Mouse (Mus musculus): Measurements from ENCODE around the gene Gsk3b. TPM values are rescaled to one million over a fixed set of nuclear protein-coding genes. Genes with fewer than 3 reads are reported as not detected.

Gsk3b gene
- polyA plus RNA-seq (2015; fragmentation: Nextera tagmentation; extraction: Ambion mirVana) = 27.9 and 32.0 TPM in 2 replicates

DNA sequence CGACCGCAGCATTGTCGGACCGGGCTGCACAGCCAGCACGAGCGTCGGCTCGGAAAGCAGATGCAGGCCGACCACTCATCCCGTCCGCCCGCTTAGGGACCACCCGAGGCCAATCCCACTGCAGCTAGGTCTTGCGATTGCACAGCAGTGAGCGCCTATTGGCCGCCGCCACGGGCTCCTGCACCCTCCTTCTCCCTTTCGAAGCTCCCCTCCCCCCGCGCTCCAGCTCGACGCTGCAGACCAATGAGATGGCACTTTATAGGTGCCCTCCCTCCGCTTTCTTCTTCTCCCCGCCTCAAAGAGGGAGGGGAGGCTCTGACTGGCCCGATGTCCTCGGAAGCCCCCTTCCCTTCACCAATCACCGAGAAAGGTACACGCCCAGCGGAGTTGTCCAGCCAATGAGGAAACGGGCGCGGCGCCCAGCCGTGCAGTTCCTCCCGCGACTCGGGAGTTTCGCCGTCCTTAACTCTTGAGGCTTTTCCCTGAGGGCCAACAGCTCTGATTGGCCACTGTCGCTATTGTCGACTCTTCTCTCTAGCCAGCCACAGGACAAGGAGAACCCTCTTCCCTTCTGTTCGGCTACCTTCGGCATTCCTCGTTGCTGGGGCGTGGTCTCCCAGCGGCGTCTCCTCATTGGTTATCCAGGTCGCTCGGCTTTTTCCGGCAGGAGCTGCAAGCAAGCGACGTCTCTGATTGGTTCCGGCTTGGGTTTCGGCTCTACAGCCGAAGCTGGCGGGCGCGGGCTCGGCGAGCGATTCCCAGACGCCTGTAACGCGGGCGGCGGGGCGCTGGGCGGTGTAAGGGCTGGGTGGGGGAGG is at the start of gene Gsk3b:
Gene Gsk3b (plus strand): TSS at position 373 of the 818 bp plus-strand sequence.

DNA sequence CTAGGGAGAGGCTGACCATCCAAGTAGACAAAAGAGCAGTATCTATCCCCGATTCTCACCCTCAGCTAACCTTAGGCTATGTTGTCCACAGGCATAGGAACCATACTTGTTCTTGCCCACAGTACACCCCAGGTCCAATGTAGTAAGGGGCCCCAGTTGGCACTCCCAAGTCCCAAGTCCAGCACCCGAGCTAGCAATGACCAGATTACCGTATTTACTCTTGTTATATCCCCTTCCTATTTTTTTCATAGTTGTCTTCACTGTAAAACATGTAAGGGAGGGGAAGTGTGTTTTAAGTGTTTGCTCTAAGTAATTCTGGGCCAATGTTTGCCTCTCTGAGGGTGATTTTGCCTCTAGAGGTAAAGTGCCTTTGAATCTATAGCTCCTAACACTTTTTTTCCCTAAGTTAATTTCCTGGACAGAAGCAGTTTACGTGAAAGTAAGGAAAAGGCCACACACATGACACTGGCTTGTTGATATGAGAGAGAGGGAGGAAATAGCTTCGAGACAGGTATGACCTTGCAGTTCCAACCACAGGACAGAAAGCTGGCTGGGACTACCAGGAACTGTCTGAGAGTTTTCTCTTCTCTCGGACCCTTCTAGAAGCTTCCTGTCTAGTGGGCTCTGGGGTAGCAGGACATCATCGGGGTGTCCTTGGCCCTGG is 206.0 kb downstream of the Gsk3b start, which contains the start of gene Nr1i2:
Gene Nr1i2 (minus strand): TSS at position 140 of the 664 bp plus-strand sequence.

Other genes starting within 250 kb of the Gsk3b start
- gene Gm36028, start 227.9 kb upstream of the Gsk3b start, polyA plus RNA-seq (2015; fragmentation: Nextera tagmentation; extraction: Ambion mirVana) = not detected in 2 replicates
- gene Lrrc58, start 220.6 kb upstream of the Gsk3b start, polyA plus RNA-seq (2015; fragmentation: Nextera tagmentation; extraction: Ambion mirVana) = 26.7 and 34.7 TPM in 2 replicates
- gene Gpr156, start 172.5 kb upstream of the Gsk3b start, polyA plus RNA-seq (2015; fragmentation: Nextera tagmentation; extraction: Ambion mirVana) = 0.12 TPM in 2 replicates
- gene Nr1i2, start 205.8 kb downstream of the Gsk3b start, polyA plus RNA-seq (2015; fragmentation: Nextera tagmentation; extraction: Ambion mirVana) = not detected in 2 replicates

Measured in urinary bladder, postnatal 0 days (tissue).